Mouse (Mus musculus) left cerebral cortex, adult 2 months (tissue): Measurements from ENCODE around the gene Galc. TPM values are rescaled to one million over a fixed set of nuclear protein-coding genes. Genes with fewer than 3 reads are reported as not detected.

Experiments used
- DNase-seq, 2 experiments: peaks; one replicate each; pipeline ENCODE4 v3.0.0; 2021 to 2022; ENCODE audit warnings: low spot score in 2 of 2, mixed read lengths in 1 of 2; ENCODE audit errors: extremely low spot score in 1 of 2
- H3K27ac ChIP-seq: fragments of 200-600 bp; 2 replicates; pipeline ENCODE4 v1.8.1; 2022
- H3K4me3 ChIP-seq: fragments of 200-600 bp; 2 replicates; pipeline ENCODE4 v1.8.1; 2022
- CTCF ChIP-seq: fragments of 200-600 bp; IDR thresholded peaks from 2 replicates; pipeline ENCODE4 v1.8.1; 2022; ENCODE audit warnings: antibody characterized with exemption, mild to moderate bottlenecking, moderate library complexity
- intact Hi-C: fragments of 180-260 bp; cut with DNase I; formaldehyde crosslinking; loops from one replicate; pipeline ENCODE4 v1.15.1; 2025
- long read RNA-seq, 2 experiments: library from polyadenylated mRNA; stranded (forward); transcript quantifications; one replicate each; pipeline ENCODE4 v2.0.0; 2021; ENCODE audit warnings: borderline mapping rate in 2 of 2
- total RNA-seq, 2 experiments: library from RNA; stranded (reverse); gene quantifications; 2 replicates each; pipeline ENCODE4 v1.2.3; 2021

Galc gene
- 10 to 100 TPM; 24.5 to 25.9 TPM for total RNA-seq
- long read RNA-seq, experiment 1, full-length matches to known transcripts = 20 of 32 reads
- long read RNA-seq, experiment 1, partial matches to known transcripts = 1 of 32 reads
- long read RNA-seq, experiment 1, other reads (novel, unspliced or antisense) = 11 of 32 reads
- long read RNA-seq, experiment 2, transcript Galc-201 (17 exons, 3,832 nt) = major isoform, 11 of 16 reads
- long read RNA-seq, experiment 2, partial matches to known transcripts = 0 of 16 reads
- long read RNA-seq, experiment 2, other reads (novel, unspliced or antisense) = 5 of 16 reads

- Histone ChIP-seq H3K4me3 (peak within 1 kb of the TSS; percentile 98), H3K27ac (peak within 1 kb of the TSS; percentile 99)
- intact Hi-C loops = no loop called here
- no peak for TF ChIP-seq CTCF
- peak; percentile 85 to 86 for DNase-seq
Measured at GRCm38 (mm10) chr12:98258845-98259517, at the start of gene Galc. TSS of gene Galc (minus strand) at chr12:98259459.

- TF ChIP-seq CTCF = no peak
- H3K27ac ChIP-seq = no peak overlapping the region
- no peak for DNase-seq
- H3K4me3 ChIP-seq = no peak overlapping the region
- intact Hi-C loops = loop anchor here (2.0 kb wide), 1 partner anchor 35 kb away; no protein-coding TSS in a partner anchor
Measured at GRCm38 (mm10) chr12:98307179-98307915, 48.1 kb upstream of the Galc start.

- intact Hi-C loops = no loop called here
- no peak for DNase-seq
- no peak overlapping the region for H3K27ac ChIP-seq
- H3K4me3 ChIP-seq = no peak overlapping the region
- TF ChIP-seq CTCF = no peak
Measured at GRCm38 (mm10) chr12:98303013-98303412, 43.8 kb upstream of the Galc start.

DNA sequence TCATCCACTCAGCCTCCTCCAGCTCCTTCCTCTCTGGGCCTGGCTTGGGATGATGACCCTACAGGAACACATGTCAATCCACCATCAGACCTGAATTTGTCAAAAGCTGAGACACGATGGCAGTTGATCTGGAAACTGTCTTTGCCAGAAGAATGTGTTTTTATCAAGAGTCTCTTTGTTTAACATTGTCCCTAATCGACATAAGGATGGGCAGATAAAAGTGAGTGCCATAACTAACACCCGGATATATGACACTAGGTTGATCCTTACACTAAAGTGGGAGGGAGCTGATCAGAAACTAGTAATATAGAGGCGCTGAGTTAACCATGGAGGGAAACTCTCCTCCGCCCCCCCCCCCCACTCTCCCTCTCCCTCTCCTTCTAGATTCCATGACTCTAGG is 42.7 kb upstream of the Galc start:
- DNase-seq = no peak
- no peak for TF ChIP-seq CTCF
- Histone ChIP-seq H3K4me3 (no peak overlapping the region), H3K27ac (no peak overlapping the region)
- intact Hi-C loops = no loop called here

- intact Hi-C loops = no loop called here
- Histone ChIP-seq H3K27ac (no peak overlapping the region), H3K4me3 (no peak overlapping the region)
- DNase-seq = no peak
- TF ChIP-seq CTCF = no peak
Measured at GRCm38 (mm10) chr12:98294241-98294640, 35.0 kb upstream of the Galc start.

- Histone ChIP-seq H3K4me3 (no peak overlapping the region), H3K27ac (no peak overlapping the region)
- TF ChIP-seq CTCF = no peak
- intact Hi-C loops = no loop called here
- DNase-seq = no peak
Measured at GRCm38 (mm10) chr12:98292278-98292677, 33.0 kb upstream of the Galc start.

DNA sequence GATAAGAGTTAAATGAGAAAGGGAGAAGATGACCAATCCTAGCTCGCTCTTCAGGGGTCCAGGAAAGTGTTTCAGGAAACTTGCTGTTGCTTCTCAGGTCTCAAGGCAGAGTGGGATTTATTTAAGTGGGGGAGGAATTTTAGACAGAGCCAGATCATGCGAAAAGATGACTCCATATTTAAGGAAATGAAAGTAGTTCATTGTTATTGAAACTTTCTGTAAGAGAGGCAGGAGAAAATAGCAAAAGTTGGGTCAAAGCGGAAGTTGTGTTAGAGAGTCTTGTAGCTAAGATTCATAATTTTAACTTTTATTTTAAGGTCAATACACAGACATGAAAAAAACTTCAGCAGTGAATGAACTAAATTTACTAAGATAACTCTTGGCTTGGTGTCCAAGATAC is 31.2 kb upstream of the Galc start:
- no peak for TF ChIP-seq CTCF
- no peak overlapping the region for H3K4me3 ChIP-seq
- intact Hi-C loops = no loop called here
- H3K27ac ChIP-seq = no peak overlapping the region
- no peak for DNase-seq

DNA sequence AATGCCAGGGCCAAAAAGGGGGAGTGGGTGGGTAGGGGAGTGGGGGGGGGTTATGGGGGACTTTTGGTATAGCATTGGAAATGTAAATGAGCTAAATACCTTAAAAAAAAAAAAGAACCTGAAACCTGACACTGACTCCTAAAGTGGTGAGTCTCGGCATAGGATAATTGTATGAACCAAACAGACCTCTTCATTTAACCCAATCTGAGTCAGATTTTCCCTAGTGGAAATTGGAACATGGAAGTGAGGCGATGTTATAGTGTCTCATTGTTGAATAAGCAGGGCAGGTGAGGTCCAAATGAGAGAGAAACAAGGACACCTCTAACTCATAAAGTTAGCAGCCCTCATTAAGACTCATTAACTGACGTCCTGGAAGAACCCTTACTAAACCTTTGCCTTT is 25.2 kb upstream of the Galc start:
- no peak for TF ChIP-seq CTCF
- H3K4me3 ChIP-seq = no peak overlapping the region
- intact Hi-C loops = no loop called here
- no peak overlapping the region for H3K27ac ChIP-seq
- DNase-seq = no peak

- intact Hi-C loops = no loop called here
- no peak for DNase-seq
- TF ChIP-seq CTCF = no peak; the same call in none of the 2 replicates
- Histone ChIP-seq H3K4me3 (no peak overlapping the region), H3K27ac (no peak overlapping the region)
Measured at GRCm38 (mm10) chr12:98283487-98283860, 24.2 kb upstream of the Galc start.

- intact Hi-C loops = no loop called here
- peak; percentile 28 to 29 for DNase-seq
- TF ChIP-seq CTCF = no peak
- Histone ChIP-seq H3K4me3 (no peak overlapping the region), H3K27ac (no peak overlapping the region)
Measured at GRCm38 (mm10) chr12:98282776-98283486, 23.7 kb upstream of the Galc start.

DNA sequence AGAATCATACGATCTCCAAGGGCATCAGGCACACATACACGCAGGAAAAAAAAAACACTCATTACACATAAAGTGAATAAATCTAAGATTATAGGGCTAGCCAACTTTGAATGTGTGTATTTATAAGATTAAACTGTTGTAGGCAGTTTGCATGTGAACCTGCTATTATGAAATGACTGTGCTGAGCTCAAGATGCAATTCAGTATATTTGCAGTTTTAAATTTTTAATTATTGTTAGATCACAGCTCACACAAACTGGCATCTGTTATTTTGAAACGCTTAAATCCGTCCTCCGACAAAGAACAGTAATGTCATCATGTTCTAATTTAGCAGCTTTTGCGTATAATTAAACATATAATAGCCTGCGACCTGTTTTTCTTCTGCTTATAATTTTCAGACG is 21.7 kb upstream of the Galc start:
- Histone ChIP-seq H3K27ac (no peak overlapping the region), H3K4me3 (no peak overlapping the region)
- no peak for TF ChIP-seq CTCF
- intact Hi-C loops = loop anchor here (1.0 to 2.0 kb wide), 2 partner anchors 66 to 340 kb away; no protein-coding TSS in a partner anchor
- DNase-seq = no peak
